Mouse (Mus musculus) spleen, adult 12 weeks (tissue): ENCODE results near the gene Yaf2.

Experiments used
- DNase-seq: peaks from one replicate; pipeline ENCODE4 v3.0.0; 2022; ENCODE audit warnings: low spot score

Yaf2 gene

DNA sequence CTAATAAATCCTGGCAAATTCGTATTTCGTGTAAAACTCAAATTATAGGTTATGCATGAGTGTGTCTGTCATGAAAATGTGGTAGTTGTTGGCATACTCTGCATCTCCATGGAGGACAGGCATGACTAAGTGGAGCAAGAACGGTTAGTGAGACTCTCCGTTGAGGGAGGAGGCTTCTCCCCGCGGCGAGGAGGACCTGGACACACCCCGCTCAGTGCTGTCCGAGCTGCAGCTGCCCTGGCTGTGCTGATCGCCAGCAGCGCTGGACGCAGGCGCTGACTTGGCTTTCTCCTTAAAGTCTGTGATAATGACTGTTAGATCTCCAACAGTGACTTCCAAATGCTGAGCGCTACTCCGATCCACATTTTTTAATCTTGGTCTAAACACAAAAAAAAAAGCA is 51.5 kb downstream of the Yaf2 start:
- no peak for DNase-seq

- DNase-seq, result no peak
Observed at GRCm38 (mm10) chr15:93284326-93284725, 52.4 kb downstream of the Yaf2 start.

DNA sequence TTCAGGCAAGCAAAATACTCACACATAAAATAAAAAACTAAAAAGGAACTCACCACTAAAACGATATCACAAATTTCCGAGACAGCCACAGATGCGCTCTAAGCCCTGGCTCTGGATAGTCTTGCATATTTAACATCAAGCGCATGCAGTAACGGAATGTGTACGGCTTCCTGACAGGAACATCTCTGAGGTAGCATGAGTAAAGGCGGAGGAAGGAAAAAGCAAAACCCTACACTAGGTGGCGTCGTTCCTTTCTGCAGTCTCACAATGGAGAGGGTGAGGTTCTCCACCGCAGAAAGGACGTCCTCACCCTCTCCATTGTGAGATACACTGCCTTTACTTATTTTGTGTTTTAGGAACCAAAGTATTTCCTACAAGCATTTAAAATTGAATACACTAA is 53.4 kb downstream of the Yaf2 start:
- DNase-seq, result no peak

GRCm38 (mm10) chr15:93276276-93276675 is 60.5 kb downstream of the Yaf2 start:
- no peak for DNase-seq

DNA sequence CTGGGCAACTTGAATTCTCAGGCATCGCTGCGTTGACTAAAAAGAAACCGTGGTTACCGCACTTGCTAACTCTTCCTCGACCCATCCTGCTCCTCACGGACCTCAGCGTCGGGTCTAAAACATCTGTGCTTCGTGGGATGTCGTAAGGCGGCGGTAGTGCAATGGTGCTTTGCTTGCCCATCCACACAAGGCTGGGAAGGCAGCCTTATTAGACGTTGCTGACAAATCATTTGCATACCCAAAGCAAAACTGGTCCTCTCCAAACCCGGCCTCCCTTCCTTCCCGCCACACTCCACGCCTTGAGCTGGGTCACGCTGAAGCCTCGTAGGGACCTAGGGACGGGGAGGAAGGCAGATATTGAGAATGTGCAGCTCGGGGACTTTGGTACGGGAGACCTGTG is 61.1 kb downstream of the Yaf2 start:
- DNase-seq, result no peak

DNA sequence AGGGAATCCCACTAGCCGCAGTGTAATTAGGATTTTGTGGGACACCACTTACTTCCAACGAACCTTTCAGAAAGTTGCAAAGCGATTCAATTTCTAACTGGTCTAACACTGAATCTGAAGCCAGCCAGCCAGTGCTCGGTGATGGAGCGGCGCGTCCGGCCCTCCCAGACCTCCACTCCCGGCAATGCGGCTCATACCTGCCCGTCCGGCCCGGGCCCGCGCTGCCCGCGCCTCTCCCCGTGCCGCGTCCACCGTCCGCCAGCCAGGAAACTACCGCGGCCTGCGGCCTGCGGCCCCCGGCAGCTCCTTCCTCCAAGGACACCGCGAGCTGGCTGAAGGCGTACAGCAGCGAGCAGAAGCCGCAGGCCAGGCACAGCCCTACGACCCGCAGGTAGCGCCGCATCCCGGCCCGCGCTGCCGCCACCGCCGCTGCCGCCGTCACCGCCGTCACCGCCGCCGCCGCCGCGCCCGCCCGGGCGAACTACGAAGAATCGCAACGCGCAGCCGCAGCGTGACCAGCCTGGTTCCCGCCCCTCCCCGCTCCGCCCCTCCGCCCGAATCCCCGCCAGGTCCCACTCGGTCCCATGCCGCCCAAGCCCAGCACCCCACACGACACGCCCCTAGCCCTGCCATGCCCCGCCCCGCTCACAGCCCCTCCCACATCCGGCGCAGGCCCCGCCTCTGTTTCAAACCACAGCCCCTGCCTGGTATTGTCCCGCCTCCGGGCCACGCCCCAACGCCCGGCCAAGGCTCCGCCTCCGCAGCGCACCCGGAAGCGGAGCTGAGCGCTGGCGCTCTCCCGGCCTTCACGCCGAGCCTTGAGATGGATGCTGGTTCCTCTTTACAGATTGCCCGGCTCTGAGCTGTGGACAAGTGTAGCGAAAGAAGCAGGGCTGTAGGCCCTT is 61.8 kb downstream of the Yaf2 start, which contains the start of gene Gxylt1:
Gene Gxylt1 (minus strand): TSS at position 501 of the 905 bp plus-strand sequence.
- DNase-seq, result peak; percentile 100

GRCm38 (mm10) chr15:93273788-93274678 is 62.7 kb downstream of the Yaf2 start:
- no peak for DNase-seq

DNA sequence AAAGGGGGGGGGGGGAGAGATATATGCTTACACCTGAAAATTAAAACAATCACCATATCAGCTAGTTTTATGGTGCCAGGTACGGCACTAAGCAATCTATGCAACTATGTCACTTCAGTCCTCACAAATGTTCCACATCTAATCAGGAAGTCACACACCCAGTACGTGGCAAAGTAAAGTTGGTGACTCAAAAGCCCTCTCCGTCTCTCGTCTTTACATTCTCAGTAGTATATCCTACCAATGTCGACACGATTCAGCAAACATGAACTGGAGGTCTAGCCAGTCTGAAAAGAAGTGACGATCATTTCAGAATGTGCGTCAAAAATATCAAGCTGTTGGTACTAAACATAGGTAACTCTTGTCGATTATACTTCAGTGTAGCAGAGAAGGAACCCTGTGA is 63.8 kb downstream of the Yaf2 start:
- no peak for DNase-seq

- no peak for DNase-seq
Observed at GRCm38 (mm10) chr15:93270289-93270855, 66.4 kb downstream of the Yaf2 start.

DNA sequence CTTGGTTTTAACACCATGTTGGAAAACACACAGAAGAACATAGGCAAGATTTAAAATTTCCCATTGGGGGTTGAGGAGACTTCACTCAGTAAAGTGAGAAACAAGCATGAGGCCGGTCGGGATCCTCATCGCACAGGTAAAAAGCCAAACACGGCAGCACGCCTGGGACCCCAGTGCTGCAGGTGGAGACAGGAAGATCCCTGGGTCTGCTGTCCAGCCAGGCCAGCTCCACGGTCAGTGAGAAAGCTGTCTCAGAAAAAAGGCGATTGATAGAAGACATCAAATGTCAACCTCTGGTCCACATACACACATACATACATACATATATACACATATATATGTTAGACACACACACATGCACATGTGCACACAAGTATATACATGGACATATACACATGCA is 67.2 kb downstream of the Yaf2 start:
- DNase-seq, result no peak

DNA sequence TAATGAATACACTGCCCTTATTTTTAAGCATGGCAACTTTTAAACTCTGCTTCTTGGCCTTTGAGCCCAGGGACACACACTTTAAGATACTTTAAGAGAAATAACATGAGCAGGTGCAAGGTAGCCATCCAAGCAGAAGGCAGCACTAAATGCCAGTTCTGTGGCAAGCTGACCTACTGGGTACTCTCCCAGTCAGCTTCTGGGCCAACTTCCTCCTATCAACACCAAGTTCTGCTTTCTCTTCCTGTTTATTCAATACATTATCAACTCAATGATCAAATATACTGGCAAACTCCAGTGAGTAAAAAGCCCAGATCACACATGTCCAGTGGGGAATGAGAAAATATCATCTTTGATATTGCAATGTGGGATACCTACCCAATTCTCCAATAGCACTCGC is 68.7 kb downstream of the Yaf2 start:
- no peak for DNase-seq

GRCm38 (mm10) chr15:93267479-93267878 is 69.3 kb downstream of the Yaf2 start:
- DNase-seq, result no peak

DNA sequence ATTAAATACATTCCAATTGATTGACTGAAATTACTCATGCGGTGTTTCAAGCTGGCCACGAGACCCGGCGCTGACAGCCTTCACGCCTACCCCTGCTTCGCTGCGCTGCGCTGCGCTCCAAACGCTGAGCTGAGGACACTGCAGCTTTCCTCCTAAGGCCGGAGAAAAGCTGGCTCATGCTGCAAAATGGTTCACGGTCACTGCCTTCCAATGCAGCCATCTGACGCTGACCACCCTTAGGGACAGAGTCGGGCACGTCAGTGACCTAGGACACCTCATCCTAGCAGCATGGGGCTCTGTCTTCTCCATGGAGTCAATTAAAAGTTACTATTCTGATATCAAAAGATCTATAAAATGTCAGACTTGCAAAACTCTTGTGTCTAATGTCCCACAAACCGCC is 70.4 kb downstream of the Yaf2 start:
- DNase-seq, result no peak

GRCm38 (mm10) chr15:93265728-93266127 is 71.0 kb downstream of the Yaf2 start:
- DNase-seq, result no peak

DNA sequence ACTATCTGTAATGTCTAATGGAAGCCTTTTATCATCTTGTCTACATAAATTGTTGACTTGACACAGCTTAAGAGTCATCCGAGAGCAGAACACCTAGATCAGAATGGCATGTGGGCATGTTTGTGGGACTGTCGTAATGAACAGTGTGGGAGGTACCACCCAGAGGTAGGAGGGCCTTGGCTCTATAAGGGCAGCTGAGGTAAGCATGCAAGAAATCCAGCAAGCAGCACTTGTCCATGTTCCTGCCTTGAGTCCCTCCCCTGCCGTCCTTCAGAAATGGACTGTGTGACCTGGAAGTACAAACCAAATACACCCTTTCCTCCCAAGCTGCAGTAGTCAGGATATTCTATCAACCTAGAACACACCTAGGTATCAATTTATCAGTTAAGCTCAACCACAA is 71.5 kb downstream of the Yaf2 start:
- no peak for DNase-seq

DNA sequence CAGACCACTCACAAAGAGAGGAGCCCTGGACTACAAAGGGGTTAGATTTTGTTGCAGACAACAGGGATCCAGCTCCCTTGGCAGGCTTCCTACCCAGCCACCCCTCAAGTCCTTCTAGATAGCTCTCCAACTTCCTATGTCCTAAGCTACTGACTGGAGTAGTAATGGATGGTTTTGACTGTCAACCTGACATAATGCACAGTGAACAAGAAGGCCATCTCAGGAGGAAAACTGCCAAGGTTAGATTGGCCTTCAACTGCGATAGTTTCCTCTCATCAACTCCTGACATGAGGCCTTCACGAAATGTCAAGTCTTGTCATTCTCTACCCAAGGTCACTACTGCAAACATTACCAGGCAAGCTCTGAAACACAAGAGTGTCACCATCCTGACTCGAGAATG is 72.5 kb downstream of the Yaf2 start:
- DNase-seq, result no peak

DNA sequence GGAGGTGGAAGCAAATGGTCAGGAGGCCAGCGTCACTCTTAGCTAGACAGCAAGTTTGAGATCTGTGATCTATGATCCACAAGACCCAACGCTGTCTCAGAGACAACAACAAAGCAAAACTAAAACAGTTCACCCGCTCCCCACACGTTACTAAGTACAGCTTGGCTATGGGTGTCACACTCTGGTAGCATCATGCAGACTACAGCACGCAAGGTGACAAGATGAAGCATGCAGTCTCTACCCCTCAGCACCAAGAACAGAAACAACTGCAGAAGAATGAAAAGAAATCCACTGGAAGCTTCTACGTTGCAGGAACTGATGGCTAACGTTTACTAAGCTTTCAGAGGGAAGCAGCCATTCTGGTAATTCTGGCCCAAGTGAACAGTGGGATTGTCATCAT is 73.2 kb downstream of the Yaf2 start:
- no peak for DNase-seq

DNA sequence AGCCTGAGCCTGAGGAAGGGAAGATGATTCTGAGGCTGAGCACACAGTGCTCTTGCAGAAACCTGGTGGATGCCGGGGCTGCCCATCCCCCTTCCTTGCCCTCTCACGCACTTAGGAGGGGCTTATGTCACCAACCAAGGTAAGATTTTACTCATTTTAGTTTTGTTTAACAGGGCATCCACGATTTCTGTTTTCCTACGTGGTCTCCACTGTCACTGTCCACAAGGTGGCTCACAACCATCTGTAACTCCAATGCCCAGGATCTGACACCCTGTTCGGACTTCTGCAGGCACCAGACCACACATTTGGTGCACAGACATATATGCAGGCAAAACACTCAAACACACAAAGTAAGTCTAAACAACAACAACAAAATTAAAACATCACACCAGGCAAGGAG is 73.9 kb downstream of the Yaf2 start:
- DNase-seq, result no peak

GRCm38 (mm10) chr15:93262274-93262673 is 74.5 kb downstream of the Yaf2 start:
- DNase-seq, result no peak

DNA sequence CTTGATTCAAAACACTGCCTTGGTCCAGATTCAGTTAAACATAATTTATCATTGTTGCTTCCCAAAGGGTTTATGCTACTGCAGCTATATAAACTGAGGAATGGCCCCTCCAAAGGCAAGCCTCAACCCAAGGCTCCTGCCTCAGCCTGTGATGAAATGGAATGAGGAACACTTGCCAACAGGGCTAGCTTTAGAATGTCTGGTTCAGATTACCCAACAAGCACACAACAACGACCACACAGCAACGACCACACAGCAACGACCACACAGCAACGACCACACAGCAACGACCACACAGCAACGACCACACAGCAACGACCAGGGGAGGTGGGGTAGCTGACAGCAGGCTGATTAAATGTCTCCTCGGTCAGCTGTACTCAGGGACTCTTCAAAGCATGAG is 76.8 kb downstream of the Yaf2 start:
- DNase-seq, result no peak

DNA sequence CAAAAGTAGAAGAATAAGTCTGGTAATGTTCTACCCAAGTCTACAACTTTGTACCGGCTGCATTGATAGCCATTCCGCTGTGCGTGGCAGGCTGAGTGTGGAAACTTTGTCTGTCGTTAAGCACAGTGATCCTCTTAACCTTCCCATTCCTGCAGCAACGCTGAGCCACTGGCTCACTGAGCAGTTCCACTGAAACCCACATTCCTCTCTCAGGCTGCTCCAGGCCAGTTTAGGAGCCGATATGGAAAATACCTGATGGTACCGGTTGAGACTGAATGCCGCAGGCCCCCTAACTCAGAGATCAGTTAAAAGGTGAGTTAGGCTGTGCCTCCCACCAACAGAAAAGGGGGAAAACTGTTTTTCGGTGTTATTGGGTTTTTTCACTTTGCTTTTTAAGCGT is 81.4 kb downstream of the Yaf2 start:
- no peak for DNase-seq

DNA sequence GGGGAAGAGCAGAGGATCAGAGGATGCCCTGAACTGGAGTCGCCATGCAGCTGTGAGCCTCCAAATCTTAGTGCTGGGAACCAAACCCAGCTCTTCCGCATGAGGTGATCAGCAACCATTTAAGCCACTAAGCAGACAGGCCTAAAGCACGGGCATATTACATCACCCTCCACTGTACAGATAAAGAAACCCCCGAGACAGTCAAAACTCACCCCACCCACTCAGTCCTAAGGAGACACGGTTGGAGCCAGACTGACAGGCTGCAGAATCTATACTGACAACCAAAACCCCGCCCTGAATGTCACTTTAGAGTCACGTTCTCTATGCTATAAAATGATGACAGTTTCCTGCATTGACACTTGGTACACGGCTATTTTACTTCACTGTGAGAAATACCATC is 83.6 kb downstream of the Yaf2 start:
- no peak for DNase-seq

DNA sequence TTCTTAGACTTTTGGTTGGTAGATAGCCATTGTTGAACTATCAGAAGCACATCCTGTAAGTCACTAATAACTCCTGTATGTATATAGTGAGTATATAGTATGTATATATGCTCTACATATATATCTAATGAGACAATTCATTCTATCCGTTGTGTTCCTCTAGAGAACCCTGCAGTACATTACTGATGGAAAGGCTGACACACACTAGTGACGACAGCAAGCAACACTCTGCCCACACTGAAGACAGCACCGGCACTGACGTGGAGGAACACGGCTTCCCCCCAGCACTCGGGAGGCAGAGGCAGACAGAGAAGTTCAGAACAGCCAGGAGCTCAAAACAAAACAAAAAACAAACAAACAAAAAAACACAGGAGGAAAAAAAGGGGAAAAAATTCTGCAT is 84.3 kb downstream of the Yaf2 start:
- no peak for DNase-seq
